Mouse (Mus musculus) lung, postnatal 4 days (tissue): Measurements from ENCODE around the gene Iqcc.

Experiments
- DNase-seq, 2 experiments: peaks; one replicate each; pipeline ENCODE4 v3.0.0; 2021

Iqcc gene

GRCm38 (mm10) chr4:129621283-129621841 is 2.5 kb upstream of the Iqcc start:
- peak in 1 of 2 experiments; percentile 58 for DNase-seq

- DNase-seq: no peak
Observed at GRCm38 (mm10) chr4:129620419-129621282, 1.8 kb upstream of the Iqcc start.

GRCm38 (mm10) chr4:129618031-129618430 is 868 bp downstream of the Iqcc start:
- no peak for DNase-seq

DNA sequence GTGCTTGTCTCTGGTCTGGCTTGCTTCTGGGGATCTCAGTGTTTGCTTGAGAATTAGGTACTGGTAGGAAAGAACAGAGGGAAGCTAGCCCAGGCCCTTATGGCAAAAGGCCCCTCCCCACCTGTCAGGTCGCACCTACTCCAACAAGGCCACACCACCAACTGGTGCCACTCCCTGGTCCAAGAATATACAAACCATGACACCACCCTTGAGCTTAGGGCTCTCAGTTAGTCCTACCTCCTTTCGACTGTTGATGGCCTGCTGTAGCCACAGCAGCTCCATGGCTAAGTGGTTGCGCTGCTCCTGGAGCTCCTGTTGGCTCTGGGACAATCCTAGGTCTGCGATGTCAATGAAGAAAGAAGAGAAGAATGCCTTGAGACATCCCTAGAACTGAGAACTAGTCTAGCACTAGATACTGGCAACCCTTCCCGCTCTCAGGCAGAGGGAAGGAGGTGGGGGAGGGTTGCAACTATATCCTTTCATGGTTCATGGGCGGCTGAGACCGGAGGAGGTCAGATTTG is 1.7 kb downstream of the Iqcc start:
- DNase-seq: no peak

GRCm38 (mm10) chr4:129616631-129617030 is 2.3 kb downstream of the Iqcc start:
- DNase-seq: no peak

- DNase-seq: no peak
Observed at GRCm38 (mm10) chr4:129615801-129616290, 3.1 kb downstream of the Iqcc start.

GRCm38 (mm10) chr4:129614093-129614492 is 4.8 kb downstream of the Iqcc start, which contains the start of gene Dcdc2b:
Dcdc2b (minus strand) TSS chr4:129614257.
- peak; percentile 65 to 73 for DNase-seq

- no peak for DNase-seq
Observed at GRCm38 (mm10) chr4:129610472-129610871, 8.4 kb downstream of the Iqcc start.

DNA sequence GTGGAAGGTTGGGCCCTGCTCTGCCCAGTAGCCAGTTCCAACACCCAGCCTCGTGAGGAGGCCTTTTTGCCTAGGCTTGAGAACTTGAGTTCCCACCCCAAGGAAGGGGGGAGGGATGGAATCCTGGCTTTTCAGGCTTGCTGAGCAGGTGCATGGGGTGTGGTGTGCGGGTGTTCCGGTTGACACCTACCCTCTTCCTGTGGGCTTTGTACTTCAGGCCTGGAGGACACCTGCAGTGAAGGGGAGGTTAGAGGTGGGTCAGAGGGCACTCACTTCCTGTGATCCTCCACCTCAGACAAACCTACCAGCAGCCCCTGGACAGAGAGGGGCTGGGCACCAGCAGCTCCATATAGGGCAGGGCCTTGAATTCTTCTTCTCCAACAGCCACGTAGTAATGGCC is 8.9 kb downstream of the Iqcc start:
- no peak for DNase-seq

DNA sequence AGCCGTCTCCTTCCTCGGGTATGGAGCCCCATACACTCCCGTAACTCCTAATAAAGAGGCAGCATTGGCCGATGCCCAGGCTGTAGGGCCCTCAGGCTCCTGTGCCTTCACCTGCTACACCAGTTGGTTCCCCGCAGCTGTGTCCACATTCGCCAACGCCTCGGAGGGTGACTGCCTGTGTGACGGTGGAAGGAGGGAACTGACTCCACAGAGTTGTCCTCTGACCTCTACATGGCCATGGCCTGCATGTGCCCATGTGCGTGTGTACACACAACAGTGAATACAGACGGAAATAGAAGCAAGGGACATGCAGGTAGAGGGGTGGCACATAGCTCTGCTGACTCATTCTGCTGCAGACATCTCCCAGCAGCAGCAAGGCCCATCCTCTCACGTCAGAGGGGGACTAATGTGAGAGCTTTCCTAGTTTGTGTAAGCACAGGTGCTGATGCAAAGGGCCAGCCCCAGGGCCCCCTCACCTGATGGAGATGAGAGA is 9.7 kb downstream of the Iqcc start:
- no peak for DNase-seq

DNA sequence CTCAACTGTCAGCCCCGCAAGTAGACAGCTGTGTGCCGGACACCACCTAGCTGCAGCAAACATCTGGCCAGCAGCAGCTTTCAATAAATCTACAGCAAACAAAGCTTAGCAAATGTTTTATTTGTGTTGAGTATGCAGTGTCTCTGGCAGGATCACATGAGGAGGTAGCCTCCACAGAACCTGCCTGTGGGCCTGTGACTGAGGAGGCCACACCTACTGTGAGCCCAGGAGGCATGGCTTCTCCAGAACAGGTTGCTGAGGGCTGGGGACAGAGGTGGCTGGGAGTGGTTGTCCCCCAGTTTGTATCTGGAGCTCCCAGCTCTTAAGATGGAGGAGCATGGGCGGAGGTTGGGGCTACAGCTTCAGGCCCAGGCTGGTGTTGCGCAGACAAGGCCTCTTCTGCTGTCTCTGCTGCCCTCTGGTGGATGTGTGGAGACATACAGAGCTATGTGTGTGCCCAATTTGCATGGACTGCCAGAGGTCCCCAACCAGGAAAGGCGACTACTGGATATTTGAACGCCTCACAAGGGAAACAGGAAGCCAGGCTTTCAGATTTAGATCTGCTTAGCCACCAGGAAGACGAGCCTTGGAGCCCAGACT is 10.4 kb downstream of the Iqcc start:
- peak; percentile 77 to 86 for DNase-seq

GRCm38 (mm10) chr4:129600233-129601158 is 18.4 kb downstream of the Iqcc start, which contains the start of the genes Eif3i and Tmem234:
Eif3i (minus strand) TSS chr4:129600648.
Tmem234 (plus strand) TSS chr4:129600668.
- DNase-seq: peak; percentile 90 to 91

DNA sequence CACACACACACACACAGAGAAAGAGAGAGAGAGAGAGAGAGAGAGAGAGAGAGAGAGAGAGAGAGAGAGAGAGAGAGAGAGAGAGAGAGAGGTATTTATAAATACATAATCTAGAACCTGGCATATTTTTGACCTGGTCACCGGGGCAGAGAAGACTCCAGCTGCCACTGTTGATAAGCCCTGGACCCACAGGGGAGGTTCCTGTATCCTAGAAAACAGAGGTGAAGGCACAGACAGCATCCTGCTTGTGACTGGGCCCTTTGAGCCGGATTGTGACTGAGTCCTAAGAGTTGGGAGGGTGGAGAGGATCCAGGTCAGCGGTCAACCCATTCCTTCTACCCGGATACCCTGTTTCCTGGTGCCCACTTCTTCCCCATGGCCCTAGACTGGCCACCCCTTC is 30.0 kb downstream of the Iqcc start:
- DNase-seq: no peak

- DNase-seq: no peak
Observed at GRCm38 (mm10) chr4:129586943-129587342, 32.0 kb downstream of the Iqcc start.

- DNase-seq: no peak
Observed at GRCm38 (mm10) chr4:129585773-129586172, 33.1 kb downstream of the Iqcc start.

- peak; percentile 89 to 90 for DNase-seq
Observed at GRCm38 (mm10) chr4:129584884-129585608, 33.9 kb downstream of the Iqcc start.

GRCm38 (mm10) chr4:129584370-129584769 is 34.5 kb downstream of the Iqcc start:
- no peak for DNase-seq

DNA sequence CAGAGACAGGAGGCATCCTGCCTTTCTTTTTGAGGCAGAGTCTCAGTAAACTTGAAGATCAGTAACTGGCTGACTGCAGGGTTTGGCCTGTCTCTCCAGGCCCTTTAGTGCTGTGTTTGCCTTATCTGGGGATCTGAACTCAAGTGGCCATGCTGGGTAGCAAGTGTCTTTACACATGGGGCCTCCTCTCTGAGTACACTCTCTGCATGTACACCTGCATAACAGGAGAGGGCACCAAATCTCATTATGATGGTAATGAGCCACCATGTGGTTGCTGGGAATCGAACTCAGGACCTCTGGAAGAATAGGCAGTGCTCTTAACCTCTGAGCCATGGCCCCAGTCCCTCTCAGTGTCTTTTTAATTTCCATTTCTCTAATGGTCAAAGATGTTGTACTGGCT is 36.6 kb downstream of the Iqcc start:
- no peak for DNase-seq

- DNase-seq: peak in 1 of 2 experiments; percentile 21
Observed at GRCm38 (mm10) chr4:129580347-129580746, 38.6 kb downstream of the Iqcc start.

DNA sequence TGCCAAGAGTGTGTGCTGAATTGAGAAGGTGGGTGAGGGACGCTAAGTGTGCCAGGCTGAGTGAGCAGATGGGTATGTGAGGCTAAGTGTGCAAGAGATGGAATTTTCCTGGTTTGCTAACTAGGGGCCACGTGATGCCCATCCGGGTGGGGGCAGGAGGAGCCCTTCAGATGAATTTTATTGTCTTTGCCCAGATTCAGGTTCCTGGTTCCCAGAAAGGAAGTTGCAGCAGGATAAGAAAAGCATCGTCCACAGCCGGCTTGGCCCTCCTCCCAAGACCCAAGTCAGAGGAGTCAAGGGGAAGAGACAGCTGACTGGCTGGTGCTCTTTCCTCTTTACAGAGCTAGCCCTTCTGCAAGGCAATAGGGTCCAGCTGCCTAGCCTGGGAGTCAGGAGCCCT is 40.4 kb downstream of the Iqcc start, which contains the start of gene Fam167b:
Fam167b (minus strand) TSS at position 84 of the 400 bp plus-strand sequence.
- peak; percentile 49 to 68 for DNase-seq

- DNase-seq: no peak
Observed at GRCm38 (mm10) chr4:129577688-129578087, 41.2 kb downstream of the Iqcc start.
